Mouse (Mus musculus): ENCODE measurements around the gene Urad.

Gene Urad

DNA sequence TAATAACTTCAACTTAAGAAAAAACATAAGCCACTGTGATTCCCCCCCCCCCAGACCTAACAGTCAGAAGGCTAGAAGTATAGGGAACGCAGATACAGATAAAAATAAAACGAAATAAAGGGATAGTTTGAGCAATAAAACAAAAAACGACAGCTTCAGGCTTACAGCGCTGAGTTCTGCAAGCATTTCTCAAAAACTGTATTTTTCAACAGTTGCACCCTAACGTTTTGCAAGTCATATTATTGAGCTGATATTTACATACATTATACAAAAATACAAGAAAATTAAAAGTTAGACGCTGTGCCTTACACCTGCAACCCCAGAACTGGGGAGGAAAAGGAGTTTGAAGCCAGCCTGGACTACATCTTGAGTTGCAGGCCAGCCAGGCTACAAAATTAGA is 52.9 kb downstream of the Urad start:
- DNase-seq (ENCODE audit: low spot score): no peak

DNA sequence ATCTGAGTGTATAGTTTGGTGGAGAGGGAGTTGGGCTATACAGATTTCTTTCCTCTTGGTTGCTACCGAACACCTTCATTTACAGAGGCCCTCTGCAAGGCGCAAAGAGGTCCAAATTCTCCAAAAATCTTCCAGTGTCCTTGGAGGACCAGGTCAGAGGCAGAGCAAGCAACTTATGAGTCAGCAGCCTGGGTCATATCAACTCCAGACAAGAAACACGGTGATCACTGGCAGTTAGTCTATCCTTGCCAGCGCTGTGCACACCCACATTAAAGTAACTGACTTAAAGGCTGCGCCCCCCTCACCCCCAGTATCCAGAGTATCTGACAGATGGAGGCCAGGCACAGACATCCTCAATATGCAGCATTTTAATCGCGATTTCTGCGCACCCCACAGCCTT is 53.5 kb downstream of the Urad start:
- no peak for DNase-seq (ENCODE audit: low spot score)

DNA sequence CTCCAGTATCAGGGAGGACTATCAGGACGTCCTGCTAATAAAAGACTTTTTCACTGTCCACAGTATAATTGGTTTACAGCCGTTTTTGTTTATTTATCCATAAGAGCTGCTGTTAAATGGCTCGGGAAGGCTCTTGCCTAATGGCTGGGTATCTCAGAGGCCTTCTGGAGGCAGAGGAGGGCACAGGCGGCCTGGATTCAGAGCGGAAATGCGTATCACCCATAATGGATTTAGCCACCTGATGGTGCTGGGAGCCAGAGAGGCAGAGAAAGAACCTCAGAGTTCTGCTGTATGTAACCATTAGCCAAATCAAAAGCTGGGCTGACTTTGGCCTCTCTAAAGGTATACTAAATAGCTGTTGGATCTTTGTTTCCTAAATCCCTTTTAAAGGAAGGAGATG is 54.8 kb downstream of the Urad start:
- no peak for DNase-seq (ENCODE audit: low spot score)

Data from lung, postnatal 25 days (tissue).